Comparison of ENCODE assay signal across 8 mouse cellular contexts in genomic region chr11:47890315-47890714, GRCm38 (mm10).
DNase-seq lines count a peak whose midpoint lies in the region; ATAC-seq and TF ChIP-seq lines count a peak whose summit lies in the region.
"Had no signal": no experiment of that assay in that cellular context is flagged by ENCODE, and none has a peak within 500 bp of the region (broad histone marks: within the 10 kb centered on the region; RNA-seq: fewer than 3 reads in every experiment).

No protein-coding gene starts in this region.

- no peaks in the 10 kb centered on the region for H3K27me3 ChIP-seq in hindbrain, embryonic 10.5 days (ENCODE audit: insufficient read depth, poor library complexity, severe bottlenecking)
- no peaks in the 10 kb centered on the region for H3K27me3 ChIP-seq in hindbrain, embryonic 13.5 days
- H3K27me3 ChIP-seq in hindbrain, postnatal 0 days (ENCODE audit: insufficient read depth, low read length), result no peaks in the 10 kb centered on the region
- H3K27me3 ChIP-seq: limb, embryonic 12.5 days had no signal

- H3K27ac ChIP-seq in hindbrain, embryonic 10.5 days, result no peak overlapping the region
- H3K27ac ChIP-seq in hindbrain, embryonic 13.5 days, result no peak overlapping the region
- no peak overlapping the region for H3K27ac ChIP-seq in hindbrain, postnatal 0 days
- H3K27ac ChIP-seq: limb, embryonic 12.5 days had no signal

- H3K4me2 ChIP-seq in hindbrain, embryonic 13.5 days, result no peak overlapping the region
- H3K4me2 ChIP-seq in hindbrain, postnatal 0 days (ENCODE audit: low read depth, low read length), result no peak overlapping the region
- H3K4me2 ChIP-seq: limb, embryonic 12.5 days had no signal

- no peaks in the 10 kb centered on the region for H3K9me3 ChIP-seq in hindbrain, embryonic 10.5 days
- H3K9me3 ChIP-seq in hindbrain, embryonic 13.5 days, result no peaks in the 10 kb centered on the region
- no peaks in the 10 kb centered on the region for H3K9me3 ChIP-seq in hindbrain, postnatal 0 days (ENCODE audit: low read length)
- H3K9me3 ChIP-seq: limb, embryonic 12.5 days had no signal

- peak; percentile 22 for DNase-seq in hindbrain, embryonic 10.5 days (ENCODE audit: low spot score)
- peak; percentile 14 for DNase-seq in thymus, postnatal 4 days
- DNase-seq in thymus, postnatal 0 days (ENCODE audit: low spot score), result no peak
- DNase-seq in hindbrain, postnatal 0 days (ENCODE audit: low spot score), result peak; percentile 54
- no peak for DNase-seq in urinary bladder, adult 18-20 months (ENCODE audit: low spot score in 2 of 2)
- DNase-seq in thymus, adult 18-20 months, result no peak

- no peak overlapping the region for H3K9ac ChIP-seq in hindbrain, embryonic 13.5 days
- H3K9ac ChIP-seq in hindbrain, postnatal 0 days (replicated peaks; ENCODE audit: low read length), result no peak overlapping the region
- H3K9ac ChIP-seq: limb, embryonic 12.5 days had no signal

- 55% methylated on average over 2 of the region's 2 CpGs for WGBS in hindbrain, embryonic 10.5 days
- 56% methylated on average over 2 of the region's 2 CpGs for WGBS in hindbrain, embryonic 13.5 days
- 53% methylated on average over 2 of the region's 2 CpGs for WGBS in hindbrain, postnatal 0 days

- ATAC-seq in hindbrain, embryonic 13.5 days (ENCODE audit: low FRiP score), result no peak
- ATAC-seq in hindbrain, postnatal 0 days, result no peak

- peak; percentile 60 for TF ChIP-seq CTCF in hindbrain, postnatal 0 days (IDR thresholded peaks at IDR 0.05; ENCODE audit: low read depth)

- H3K36me3 ChIP-seq in hindbrain, embryonic 10.5 days, result no peaks in the 10 kb centered on the region
- H3K36me3 ChIP-seq in hindbrain, embryonic 13.5 days, result no peaks in the 10 kb centered on the region
- no peaks in the 10 kb centered on the region for H3K36me3 ChIP-seq in hindbrain, postnatal 0 days (ENCODE audit: insufficient read depth, low read length)
- H3K36me3 ChIP-seq: limb, embryonic 12.5 days had no signal

- no peak overlapping the region for H3K4me3 ChIP-seq in hindbrain, embryonic 10.5 days
- no peak overlapping the region for H3K4me3 ChIP-seq in hindbrain, embryonic 13.5 days
- no peak overlapping the region for H3K4me3 ChIP-seq in hindbrain, postnatal 0 days (ENCODE audit: low read length)
- H3K4me3 ChIP-seq: limb, embryonic 12.5 days had no signal

- no peaks in the 10 kb centered on the region for H3K4me1 ChIP-seq in hindbrain, embryonic 10.5 days (replicated peaks)
- no peaks in the 10 kb centered on the region for H3K4me1 ChIP-seq in hindbrain, embryonic 13.5 days (replicated peaks)
- H3K4me1 ChIP-seq in hindbrain, postnatal 0 days (ENCODE audit: insufficient read depth, low read length), result no peaks in the 10 kb centered on the region
- H3K4me1 ChIP-seq: limb, embryonic 12.5 days had no signal

Comparison
In these comparisons a context has a peak if more than half of its experiments do, and no peak if none do; other contexts are left out.
1. DNase-seq: peak in hindbrain, embryonic 10.5 days (single experiment), thymus, postnatal 4 days (single experiment) and hindbrain, postnatal 0 days (single experiment); none in thymus, postnatal 0 days (single experiment), urinary bladder, adult 18-20 months (0 of 2) and thymus, adult 18-20 months (0 of 2).